Mouse (Mus musculus): ENCODE measurements at regions not wholly inside any gene's neighbourhood (a gene's known extent, or its start where the extent isn't known, plus 50 kb on each side); places are given as distances from the start of the nearest gene placed in this dataset.

DNA sequence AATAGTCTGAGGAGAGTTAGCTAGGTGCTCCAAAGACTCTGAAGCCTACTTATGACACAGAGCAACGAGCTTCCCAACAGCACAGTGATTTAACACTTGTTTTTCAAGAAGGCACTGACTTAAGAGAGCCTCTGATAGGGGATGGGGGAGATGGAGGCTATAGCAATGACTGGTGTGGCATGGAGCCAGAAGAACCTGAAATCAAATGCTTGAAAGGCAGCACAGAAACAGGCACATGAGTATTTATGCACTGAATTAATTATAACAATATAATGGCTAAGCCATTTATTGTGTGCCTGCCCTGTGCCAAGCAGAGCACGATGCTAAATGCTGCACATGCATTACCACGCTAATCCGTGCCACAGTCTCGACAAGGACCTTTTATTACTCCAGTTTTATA lies 210.5 kb upstream of the Adra1b start:
- H3K4me2 ChIP-seq (ENCODE audit: insufficient read depth, low read depth, poor library complexity, severe bottlenecking) = no peak overlapping the region
- no peaks in the 10 kb centered on the region for H3K36me3 ChIP-seq (replicated peaks in 1 of 2; ENCODE audit: control insufficient read depth in 1 of 2, insufficient read depth in 1 of 2, low read length in 1 of 2)
- H3K9ac ChIP-seq (ENCODE audit: insufficient read depth, low read depth) = no peak overlapping the region
- no peaks in the 10 kb centered on the region for H3K79me2 ChIP-seq (replicated peaks; ENCODE audit: control insufficient read depth, extremely low read depth, insufficient read depth, poor library complexity, severe bottlenecking)
- H3K27ac ChIP-seq (ENCODE audit: insufficient read depth, low read depth) = no peak overlapping the region
- TF ChIP-seq TBP (conservative IDR thresholded peaks at IDR 0.05; ENCODE audit: low read depth, low read length) (no peak), BHLHE40 (IDR thresholded peaks at IDR 0.05; ENCODE audit: low read depth, low read length) (peak; percentile 30; the same call in 1 of the 2 replicates)
- no peaks in the 10 kb centered on the region for H3K27me3 ChIP-seq (replicated peaks)
- in situ Hi-C loops (cut with MboI; ENCODE audit: low pct_ligation_motif_present, low pct_unique_long_range_greater_than_20kb, low sequenced_read_pairs) = no loop called here
- dilution Hi-C loops (cut with MboI; ENCODE audit: extremely low pct_ligation_motif_present, extremely low pct_unique_long_range_greater_than_20kb, low sequenced_read_pairs) = no loop called here
- no peak for DNase-seq (ENCODE audit: extremely low read depth)
- H3K9me3 ChIP-seq (replicated peaks; ENCODE audit: low read length) = no peaks in the 10 kb centered on the region
- H3K4me1 ChIP-seq (ENCODE audit: control insufficient read depth in 1 of 2, insufficient read depth in 2 of 2) = 0 out of 4 replicates have a peak, but pooled peaks cover 0 to 4% of the 10 kb centered on the region in 2 experiments
- no peak overlapping the region for H3K4me3 ChIP-seq (replicated peaks in 1 of 3; ENCODE audit: low read depth in 2 of 3, low read length in 2 of 3, poor library complexity in 1 of 3)

DNA sequence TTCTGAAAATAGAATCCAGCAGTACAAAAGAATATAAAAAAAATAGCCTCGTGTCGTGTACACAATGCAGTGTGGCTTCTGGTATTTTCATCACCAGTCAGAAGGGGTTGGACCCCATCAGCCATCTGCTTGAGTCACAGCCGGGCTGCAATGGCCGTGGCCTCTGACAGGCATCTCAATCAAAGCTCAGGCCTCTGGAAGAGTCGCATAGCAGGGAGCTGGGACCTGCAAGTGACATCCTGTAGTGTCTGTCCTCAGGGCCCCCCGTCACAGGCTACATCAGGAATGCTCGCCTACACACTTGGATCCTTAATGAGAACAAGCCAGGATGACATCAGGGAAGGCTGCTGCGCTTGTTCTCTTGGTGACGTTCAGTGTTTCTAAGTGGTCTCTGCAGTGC lies 226.1 kb upstream of the Adra1b start:
- Histone ChIP-seq H3K79me2 (replicated peaks; ENCODE audit: control insufficient read depth, extremely low read depth, insufficient read depth, poor library complexity, severe bottlenecking) (no peaks in the 10 kb centered on the region), H3K27me3 (replicated peaks) (no peaks in the 10 kb centered on the region), H3K9ac (ENCODE audit: insufficient read depth, low read depth) (no peak overlapping the region), H3K27ac (ENCODE audit: insufficient read depth, low read depth) (no peak overlapping the region), H3K4me2 (ENCODE audit: insufficient read depth, low read depth, poor library complexity, severe bottlenecking) (no peak overlapping the region), H3K4me1 (ENCODE audit: control insufficient read depth in 1 of 2, insufficient read depth in 2 of 2) (no peaks in the 10 kb centered on the region), H3K4me3 (replicated peaks in 1 of 3; ENCODE audit: low read depth in 2 of 3, low read length in 2 of 3, poor library complexity in 1 of 3) (no peak overlapping the region), H3K36me3 (replicated peaks in 1 of 2; ENCODE audit: control insufficient read depth in 1 of 2, insufficient read depth in 1 of 2, low read length in 1 of 2) (no peaks in the 10 kb centered on the region), H3K9me3 (replicated peaks; ENCODE audit: low read length) (no peaks in the 10 kb centered on the region)
- TF ChIP-seq KAT2A (IDR thresholded peaks at IDR 0.05; ENCODE audit: insufficient replicate concordance, low read length) (no peak), EP300 (IDR thresholded peaks at IDR 0.05; ENCODE audit: low read length) (no peak), BHLHE40 (IDR thresholded peaks at IDR 0.05; ENCODE audit: low read depth, low read length) (no peak), MYC (IDR thresholded peaks at IDR 0.05; ENCODE audit: low read depth, low read length) (no peak), JUN (IDR thresholded peaks at IDR 0.05; ENCODE audit: insufficient read depth, low read depth, low read length) (no peak), USF2 (conservative IDR thresholded peaks at IDR 0.05; ENCODE audit: low read depth, low read length) (no peak), MAX (IDR thresholded peaks at IDR 0.05; ENCODE audit: low read length) (no peak), MAZ (IDR thresholded peaks at IDR 0.05; ENCODE audit: low read depth, low read length) (no peak), ZC3H11A (IDR thresholded peaks at IDR 0.05; ENCODE audit: low read depth, low read length) (no peak), UBTF (IDR thresholded peaks at IDR 0.05; ENCODE audit: low read depth, low read length) (no peak), ZMIZ1 (IDR thresholded peaks at IDR 0.05; ENCODE audit: low read depth, low read length) (no peak), SIN3A (IDR thresholded peaks at IDR 0.05; ENCODE audit: low read length) (no peak), NRF1 (IDR thresholded peaks at IDR 0.05; ENCODE audit: low read depth, low read length) (no peak), RCOR1 (conservative IDR thresholded peaks at IDR 0.05; ENCODE audit: low read depth, low read length) (no peak), E2F4 (IDR thresholded peaks at IDR 0.05; ENCODE audit: insufficient replicate concordance, low read depth, low read length) (no peak), NELFE (IDR thresholded peaks at IDR 0.05; ENCODE audit: low read depth, low read length) (no peak), POLR2A (IDR thresholded peaks at IDR 0.05; ENCODE audit: low read depth, low read length) (no peak), CTCF (conservative IDR thresholded peaks at IDR 0.05 in 1 of 2, IDR thresholded peaks at IDR 0.05 in 1 of 2; ENCODE audit: low read depth in 2 of 2, low read length in 2 of 2) (no peak)
- no peak for DNase-seq (ENCODE audit: extremely low read depth)
- dilution Hi-C loops (cut with MboI; ENCODE audit: extremely low pct_ligation_motif_present, extremely low pct_unique_long_range_greater_than_20kb, low sequenced_read_pairs) (no loop called here), in situ Hi-C loops (cut with MboI; ENCODE audit: low pct_ligation_motif_present, low pct_unique_long_range_greater_than_20kb, low sequenced_read_pairs) (no loop called here)

All from CH12.LX (cell line).